Mouse (Mus musculus) heart, postnatal 4 days (tissue): ENCODE data around the gene Slc1a3. TPM values are rescaled to one million over a fixed set of nuclear protein-coding genes. Genes with fewer than 3 reads are reported as not detected.
A peak's percentile ranks its signal among the peaks of the same experiment; 100 is the strongest.
"Not testable (repeated sequence)": the region's sequence is repeated elsewhere in the genome, so short reads cannot be mapped to it uniquely, and the experiment has no call there.

Experiments used
- DNase-seq: peaks from one replicate; pipeline ENCODE4 v3.0.0; 2021
- total RNA-seq, 2 experiments: library from RNA; stranded (reverse); gene quantifications; 2 replicates each; pipeline ENCODE4 v1.2.3; 2021

Gene Slc1a3
- total RNA-seq, 2 experiments from 2014 or later, result 2.3 to 2.8 TPM

DNA sequence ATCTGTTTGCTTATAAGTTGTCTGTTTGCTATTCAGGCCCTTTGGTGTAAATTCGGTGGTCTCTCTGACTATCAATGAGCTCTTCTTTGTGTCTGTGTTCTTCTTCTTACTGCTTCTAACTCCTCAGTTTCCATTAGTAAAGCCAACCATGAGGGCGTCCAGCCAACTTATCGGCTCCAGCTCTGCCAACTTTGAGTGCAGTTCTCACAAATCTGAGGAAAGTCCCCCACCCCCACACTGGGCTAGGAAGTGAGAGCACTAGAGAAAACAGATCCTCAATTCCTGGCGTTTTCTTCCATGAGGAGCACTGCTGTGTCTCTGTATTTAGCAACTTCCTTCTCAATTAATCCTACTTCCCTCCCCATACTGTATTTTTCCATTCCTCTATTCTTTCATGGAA, 4.4 kb downstream of the Slc1a3 start:
- DNase-seq, result no peak

GRCm38 (mm10) chr15:8705560-8705959, 5.0 kb downstream of the Slc1a3 start:
- DNase-seq, result not testable (repeated sequence)

DNA sequence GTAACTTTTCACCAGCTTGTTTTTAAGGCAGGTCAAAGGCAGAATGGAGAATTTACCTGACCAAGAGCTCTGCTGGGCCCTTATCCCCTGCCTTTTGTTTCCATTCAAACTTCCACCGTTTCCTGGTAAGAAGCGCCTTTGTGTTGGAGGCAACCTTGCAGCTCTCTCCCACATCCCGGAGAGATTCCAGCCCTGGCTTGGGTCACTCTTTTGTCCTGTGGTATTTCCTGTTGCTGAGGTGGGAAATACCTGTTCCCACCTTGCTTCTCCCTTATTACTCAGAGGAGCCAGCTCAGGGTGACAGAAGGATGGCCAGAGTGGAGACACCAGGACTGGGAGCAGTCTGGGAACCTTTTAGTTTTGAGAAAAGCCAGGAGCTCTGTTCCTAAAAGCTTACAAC, 12.6 kb downstream of the Slc1a3 start:
- no peak for DNase-seq

DNA sequence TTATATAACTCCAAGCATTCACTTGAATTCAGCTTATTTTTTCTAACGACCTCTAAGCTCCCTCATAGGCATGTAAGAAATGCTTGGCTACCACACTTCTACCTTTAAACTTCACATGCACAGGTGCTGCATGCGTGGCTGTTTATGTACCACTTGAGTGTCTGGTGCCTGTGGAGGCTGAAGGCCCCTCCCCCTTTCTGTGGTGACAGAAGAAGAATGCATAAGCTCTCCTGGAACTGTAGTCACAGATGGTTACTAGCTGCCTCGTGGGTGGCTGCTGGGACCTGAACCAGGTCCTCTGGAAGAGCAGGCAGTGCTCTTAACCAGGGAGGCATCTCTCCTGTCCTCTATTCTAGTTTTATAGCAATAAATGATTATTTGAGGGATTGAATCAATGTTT, 13.1 kb downstream of the Slc1a3 start:
- no peak for DNase-seq

- DNase-seq, result not testable (repeated sequence)
These were observed 20.4 kb downstream of the Slc1a3 start for GRCm38 (mm10) chr15:8690141-8690540.

GRCm38 (mm10) chr15:8686846-8687245, 23.7 kb downstream of the Slc1a3 start:
- DNase-seq, result no peak

DNA sequence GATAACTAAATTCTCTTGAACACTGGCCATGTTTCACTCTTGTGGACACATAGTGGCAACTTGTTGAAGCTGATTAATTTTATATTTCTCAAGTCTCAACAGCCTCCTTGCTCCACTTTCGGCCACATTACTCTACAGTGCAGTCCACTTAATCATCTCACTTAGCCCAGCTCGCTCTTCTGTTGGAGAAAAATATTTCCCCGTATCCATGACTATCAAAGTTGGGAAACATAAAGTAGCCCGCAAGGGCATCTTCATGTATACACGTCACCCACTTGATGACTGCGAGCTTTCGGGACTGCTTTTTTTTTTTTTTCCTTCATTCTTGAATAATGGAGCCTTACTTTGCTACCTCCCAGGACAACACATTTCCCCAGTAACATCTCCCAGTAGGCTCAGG, 25.1 kb downstream of the Slc1a3 start:
- no peak for DNase-seq

DNA sequence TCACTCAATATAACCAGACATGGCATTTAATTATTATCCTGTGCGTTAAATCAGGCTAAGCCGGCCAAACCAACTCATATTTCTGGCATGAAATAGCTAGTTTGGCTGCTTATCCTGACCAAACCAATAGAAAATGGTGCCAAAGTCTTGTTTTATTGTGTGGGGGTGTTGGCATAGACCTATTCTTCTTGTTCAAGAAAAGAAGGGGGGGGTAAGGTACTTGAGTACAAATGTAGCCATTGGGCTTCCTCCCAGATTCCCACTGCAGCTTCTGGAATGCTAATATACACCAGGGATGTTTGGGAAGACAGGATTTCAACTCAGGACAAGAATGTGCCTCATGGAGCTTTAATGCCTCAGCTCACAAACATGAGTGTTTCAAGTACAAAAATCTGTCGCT, 26.3 kb downstream of the Slc1a3 start:
- no peak for DNase-seq

DNA sequence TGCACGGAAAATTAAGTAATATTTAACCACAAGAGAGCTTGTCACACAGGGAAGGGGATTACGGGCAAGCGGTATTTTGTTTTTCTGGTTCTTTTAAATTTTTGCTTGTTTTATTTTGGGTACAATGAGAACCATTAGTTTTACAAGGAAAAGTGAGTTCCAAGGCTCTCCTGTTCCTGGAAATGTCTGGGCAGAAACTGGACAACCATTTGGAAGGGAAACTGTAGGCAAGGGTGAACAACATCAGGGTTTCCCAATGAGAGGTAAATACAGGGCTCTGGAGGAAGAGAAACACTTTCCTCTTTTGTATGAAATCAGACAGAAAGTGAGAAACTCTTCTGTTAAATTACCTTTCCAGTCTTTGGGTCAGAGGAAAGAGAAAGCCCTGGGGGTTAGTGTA, 27.7 kb downstream of the Slc1a3 start:
- DNase-seq, result no peak

- no peak for DNase-seq
These were observed 28.1 kb downstream of the Slc1a3 start for GRCm38 (mm10) chr15:8682421-8682820.

- DNase-seq, result no peak
These were observed 28.6 kb downstream of the Slc1a3 start for GRCm38 (mm10) chr15:8681971-8682370.

DNA sequence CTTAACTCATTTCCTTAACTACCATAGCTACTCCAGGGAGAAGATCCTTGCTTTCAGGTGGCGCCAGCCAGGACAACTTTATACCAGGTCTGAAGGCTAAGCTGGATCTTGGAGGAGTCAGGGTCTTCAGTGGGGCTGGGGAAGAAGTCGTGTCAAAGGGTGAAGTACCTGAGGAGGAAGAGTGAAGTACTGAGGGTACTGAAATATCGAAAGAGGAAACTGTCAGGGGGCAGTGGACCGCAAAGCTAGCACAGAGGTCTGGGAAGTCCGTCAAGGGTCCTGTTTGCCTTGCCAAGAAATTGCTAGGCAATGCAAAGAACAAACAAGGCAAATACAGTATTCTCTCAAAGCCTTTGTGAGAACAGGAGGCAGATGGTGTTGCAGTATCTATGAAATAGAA, 29.6 kb downstream of the Slc1a3 start:
- no peak for DNase-seq

DNA sequence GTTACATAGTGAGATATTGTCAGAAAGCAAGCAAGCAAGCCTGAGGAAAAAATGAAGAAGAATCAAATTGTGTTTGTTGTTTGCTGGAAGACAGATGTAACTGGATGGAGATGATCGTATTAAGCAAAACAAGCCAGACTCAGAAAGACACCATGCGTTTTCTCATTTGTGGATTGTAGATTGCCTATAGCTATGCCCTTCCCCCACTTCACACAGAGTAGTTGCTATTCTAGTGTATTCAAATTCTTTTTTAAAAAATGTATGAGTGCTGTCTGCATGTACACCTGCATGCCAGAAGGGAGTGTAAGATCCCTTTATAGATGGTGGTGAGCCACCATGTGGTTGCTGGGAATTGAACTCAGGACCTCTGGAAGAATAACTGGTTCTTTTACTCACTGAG, 33.6 kb downstream of the Slc1a3 start:
- no peak for DNase-seq

DNA sequence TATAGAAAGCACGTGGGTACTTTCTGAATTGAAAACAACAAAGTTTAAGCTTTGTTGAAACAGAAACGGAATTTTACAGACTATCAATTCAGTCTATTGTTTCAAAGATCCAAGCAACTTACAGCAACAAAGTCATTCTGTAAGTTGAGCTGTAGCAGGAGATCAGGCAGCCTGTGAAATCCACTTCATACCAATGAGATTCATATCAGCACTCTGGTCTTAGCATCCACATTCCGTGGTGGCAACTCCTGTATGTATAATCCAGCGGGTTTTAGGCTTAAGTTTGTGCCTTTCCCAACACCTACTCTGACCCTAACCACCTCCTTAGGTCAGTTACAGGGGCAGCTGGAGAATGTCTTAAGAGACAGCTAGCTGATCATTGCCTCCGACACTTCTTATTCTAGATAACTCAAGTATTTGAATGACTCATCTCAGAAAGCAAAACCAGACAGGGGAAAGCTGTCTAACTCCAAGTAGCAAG, 34.3 kb downstream of the Slc1a3 start:
- no peak for DNase-seq

- no peak for DNase-seq
These were observed 34.9 kb downstream of the Slc1a3 start for GRCm38 (mm10) chr15:8675616-8676015.

DNA sequence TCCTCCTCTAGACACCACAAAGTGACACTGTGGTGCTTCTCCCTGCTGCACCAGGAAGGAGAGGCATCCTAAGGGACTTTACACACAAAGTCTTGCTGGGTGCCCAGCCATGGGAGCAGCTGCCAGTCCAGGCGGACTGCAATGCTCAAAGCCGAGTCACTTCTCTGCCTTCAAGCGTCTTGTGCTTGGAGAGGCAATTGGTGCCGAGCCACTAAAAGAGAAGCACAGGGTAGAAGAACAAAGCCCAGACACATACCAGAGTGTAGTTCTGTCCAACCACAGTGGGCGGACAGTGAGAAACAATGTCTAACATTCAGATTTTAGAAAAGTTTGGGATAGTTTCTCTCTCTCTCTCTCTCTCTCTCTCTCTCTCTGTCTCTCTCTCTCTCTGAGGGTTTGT, 38.0 kb downstream of the Slc1a3 start:
- DNase-seq, result peak; percentile 30

DNA sequence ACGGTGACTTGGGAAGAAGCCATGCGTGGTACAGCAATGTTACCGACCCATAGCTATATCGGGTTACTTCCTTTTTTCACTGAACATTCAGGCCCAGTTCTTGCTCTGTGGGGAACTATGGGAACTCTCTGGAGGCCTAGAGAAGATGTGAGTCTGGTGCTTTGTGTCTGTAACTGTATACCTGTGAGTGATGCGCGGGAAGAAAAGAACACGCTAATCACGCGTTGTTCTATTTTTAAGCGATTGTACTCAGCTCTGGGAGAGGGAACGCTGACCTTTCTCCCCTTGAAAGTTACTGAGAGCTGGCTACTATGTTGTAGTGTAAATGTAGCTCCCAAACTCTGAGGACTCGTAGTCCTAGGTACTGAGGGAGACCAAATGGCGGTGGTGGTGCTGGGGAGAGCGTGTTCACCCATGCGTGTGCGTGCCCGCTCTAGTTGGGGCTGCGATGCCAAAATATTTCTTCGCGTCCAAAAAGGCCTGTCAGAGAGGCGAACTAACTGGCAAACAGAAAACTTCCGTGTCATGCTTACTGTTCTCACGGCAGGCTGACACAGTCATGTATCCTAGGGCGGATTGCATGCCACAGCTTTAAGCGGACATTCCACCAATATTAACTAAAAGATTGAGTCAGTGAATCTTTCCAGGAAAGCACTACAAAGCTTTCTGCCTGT, 42.6 kb downstream of the Slc1a3 start:
- no peak for DNase-seq

GRCm38 (mm10) chr15:8665675-8666350, 44.8 kb downstream of the Slc1a3 start:
- DNase-seq, result no peak

DNA sequence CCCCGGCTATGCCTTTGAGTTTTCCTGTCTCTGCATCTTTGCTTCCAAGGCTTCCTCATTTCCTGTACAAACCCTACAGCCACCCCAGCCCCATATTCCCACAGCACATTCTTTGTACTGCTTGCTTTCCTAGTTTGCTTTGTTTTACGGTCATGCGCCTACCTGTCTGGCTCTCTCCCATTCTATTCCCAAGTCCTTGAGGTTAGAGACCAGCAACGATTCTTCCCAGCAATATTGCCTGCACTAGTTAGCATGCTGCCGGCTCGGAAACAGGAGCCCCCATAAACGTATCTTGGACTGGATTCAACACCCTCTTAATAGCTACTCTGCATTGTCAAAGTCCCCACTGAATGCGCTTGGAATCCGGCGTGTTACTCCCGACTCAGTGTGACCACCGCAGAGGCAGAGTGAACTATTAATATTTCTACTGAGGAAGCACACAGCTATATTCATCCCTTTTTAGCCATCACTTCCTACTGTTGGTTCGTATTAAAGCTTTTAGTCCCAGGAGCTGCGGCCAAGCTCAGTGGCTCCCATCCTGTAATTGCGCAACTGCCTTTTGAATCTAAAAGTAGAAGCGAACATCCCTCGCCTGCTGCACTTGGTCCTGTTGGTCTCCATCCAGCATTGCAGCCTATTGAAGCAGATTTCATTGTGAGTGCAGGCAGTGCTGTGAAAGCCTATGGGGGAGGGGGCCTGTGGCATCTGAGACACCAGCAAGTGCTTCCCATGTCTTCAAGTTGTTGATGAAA, 47.0 kb downstream of the Slc1a3 start:
- peak; percentile 61 for DNase-seq

DNA sequence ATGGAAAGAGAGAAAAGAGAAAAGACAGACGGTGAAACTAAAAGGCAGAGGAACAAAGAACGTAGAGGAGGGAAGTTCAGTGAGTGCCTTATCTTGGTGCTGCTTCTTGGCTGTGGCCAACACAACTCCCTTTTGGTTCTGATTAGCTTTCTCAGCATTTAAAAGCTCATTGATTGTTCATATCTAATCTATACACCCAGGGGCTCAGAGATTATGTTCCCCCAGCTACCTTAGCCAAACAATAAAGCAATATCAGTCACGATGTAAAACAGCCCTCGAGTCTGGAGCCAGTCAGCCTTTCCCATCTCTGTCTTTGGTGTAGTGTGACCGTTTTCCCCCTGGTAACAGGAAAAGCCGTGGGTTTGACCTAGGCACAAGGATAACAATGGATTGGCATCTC, 48.7 kb downstream of the Slc1a3 start:
- no peak for DNase-seq

DNA sequence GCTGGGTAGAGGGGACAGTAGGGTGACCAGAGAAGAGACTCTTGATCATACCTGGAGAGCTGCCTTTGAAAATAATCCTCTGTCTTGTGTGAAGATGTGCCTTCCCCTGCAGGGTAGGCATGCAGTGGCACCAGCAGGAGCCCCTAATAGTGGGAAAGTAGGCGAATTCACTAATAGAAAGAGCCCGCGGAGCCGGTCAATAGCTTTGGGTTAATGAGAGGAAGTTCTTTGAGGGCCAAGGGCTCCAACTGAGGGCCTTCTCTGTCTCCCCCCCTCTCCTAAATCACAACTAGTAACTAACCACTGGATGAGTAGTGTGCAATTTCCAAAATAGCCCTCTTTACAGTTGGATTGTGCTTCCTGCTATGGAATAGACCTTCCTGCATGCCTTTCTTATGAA, 50.6 kb downstream of the Slc1a3 start:
- no peak for DNase-seq

GRCm38 (mm10) chr15:8659483-8659971, 51.0 kb downstream of the Slc1a3 start:
- DNase-seq, result peak; percentile 35
